Mouse (Mus musculus) erythroblast, adult 5-6 weeks (primary cell): ENCODE results near the gene Usp11. TPM values are rescaled to one million over a fixed set of nuclear protein-coding genes. Genes with fewer than 3 reads are reported as not detected.

Experiments
- total RNA-seq, 2 experiments: library from RNA; stranded (forward) in 1 of 2; stranded (reverse) in 1 of 2; fragments of 150-400 nt in 1 of 2; fragments of 200-764, 138-1000 nt in 1 of 2; gene quantifications; 2 replicates each; pipeline versions ENCODE4 v1.2.3 to v1.2.4; 2015 to 2017; ENCODE audit warnings: low replicate concordance in 2 of 2

The Usp11 gene
- total RNA-seq, 2 experiments from 2014 or later = 3.5 to 5.7 TPM

Other genes with a start within 250 kb of the Usp11 start
- gene Rgn, start 154.1 kb upstream of the Usp11 start, total RNA-seq (2015; ENCODE audit: low replicate concordance) = not detected in 2 replicates
- not detected in 2 replicates for gene Rgn, start 154.1 kb upstream of the Usp11 start, total RNA-seq (2017; ENCODE audit: low replicate concordance)
- 14.0 and 14.2 TPM in 2 replicates for gene Rbm10, start 86.4 kb upstream of the Usp11 start, total RNA-seq (2015; ENCODE audit: low replicate concordance)
- gene Rbm10, start 86.4 kb upstream of the Usp11 start, total RNA-seq (2017; ENCODE audit: low replicate concordance) = 16.4 and 21.4 TPM in 2 replicates
- gene Ndufb11, start 86.3 kb upstream of the Usp11 start, total RNA-seq (2015; ENCODE audit: low replicate concordance) = 57.5 and 95.5 TPM in 2 replicates
- 32.8 and 46.7 TPM in 2 replicates for gene Ndufb11, start 86.3 kb upstream of the Usp11 start, total RNA-seq (2017; ENCODE audit: low replicate concordance)
- gene Uba1, start 45.6 kb upstream of the Usp11 start, total RNA-seq (2015; ENCODE audit: low replicate concordance) = 57.1 and 70.5 TPM in 2 replicates
- gene Uba1, start 45.6 kb upstream of the Usp11 start, total RNA-seq (2017; ENCODE audit: low replicate concordance) = 46.8 and 60.5 TPM in 2 replicates
- 21.3 and 42.7 TPM in 2 replicates for gene Cdk16, start 16.0 kb upstream of the Usp11 start, total RNA-seq (2015; ENCODE audit: low replicate concordance)
- 15.2 and 20.7 TPM in 2 replicates for gene Cdk16, start 16.0 kb upstream of the Usp11 start, total RNA-seq (2017; ENCODE audit: low replicate concordance)
- gene Araf, start 93.9 kb downstream of the Usp11 start, total RNA-seq (2015; ENCODE audit: low replicate concordance) = 18.4 and 23.8 TPM in 2 replicates
- gene Araf, start 93.9 kb downstream of the Usp11 start, total RNA-seq (2017; ENCODE audit: low replicate concordance) = 9.5 and 9.9 TPM in 2 replicates
- not detected in 2 replicates for gene Timp1, start 166.3 kb downstream of the Usp11 start, total RNA-seq (2015; ENCODE audit: low replicate concordance)
- not detected in 2 replicates for gene Timp1, start 166.3 kb downstream of the Usp11 start, total RNA-seq (2017; ENCODE audit: low replicate concordance)
- 0.42 and 3.5 TPM in 2 replicates for gene Syn1, start 217.1 kb downstream of the Usp11 start, total RNA-seq (2015; ENCODE audit: low replicate concordance)
- not detected in 2 replicates for gene Syn1, start 217.1 kb downstream of the Usp11 start, total RNA-seq (2017; ENCODE audit: low replicate concordance)
- 8.3 and 17.8 TPM in 2 replicates for gene Cfp, start 227.6 kb downstream of the Usp11 start, total RNA-seq (2015; ENCODE audit: low replicate concordance)
- 16.1 and 17.6 TPM in 2 replicates for gene Cfp, start 227.6 kb downstream of the Usp11 start, total RNA-seq (2017; ENCODE audit: low replicate concordance)
- gene Elk1, start 246.7 kb downstream of the Usp11 start, total RNA-seq (2015; ENCODE audit: low replicate concordance) = 0.42 and 0.77 TPM in 2 replicates
- 0.60 and 1.1 TPM in 2 replicates for gene Elk1, start 246.7 kb downstream of the Usp11 start, total RNA-seq (2017; ENCODE audit: low replicate concordance)